Comparison of ENCODE assay signal across 9 mouse cellular contexts in genomic region chr12:86973216-86973615, GRCm38 (mm10). TPM values are rescaled to one million over a fixed set of nuclear protein-coding genes. Genes with fewer than 3 reads are reported as not detected.
DNase-seq lines count a peak whose midpoint lies in the region; TF ChIP-seq lines count a peak whose summit lies in the region.
"Had no signal": no experiment of that assay in that cellular context is flagged by ENCODE, and none has a peak within 500 bp of the region (broad histone marks: within the 10 kb centered on the region; RNA-seq: fewer than 3 reads in every experiment).

No protein-coding gene starts in this region.

- WGBS in olfactory bulb, adult 2 months, result 10% methylated on average over 7 of the region's 7 CpGs

- no peak overlapping the region for H3K4me3 ChIP-seq in gastrocnemius, adult 2 months
- H3K4me3 ChIP-seq in olfactory bulb, adult 2 months (ENCODE audit: insufficient read depth, low read depth, low read length), result no peak overlapping the region

- intact Hi-C loops in gastrocnemius, adult 2 months (cut with DNase I), result no loop called here
- intact Hi-C loops in heart, postnatal 36 days (cut with DNase I), result no loop called here
- intact Hi-C loops in left cerebral cortex, postnatal 25 days (cut with DNase I), result no loop called here

- peak; percentile 48 for DNase-seq in gastrocnemius, adult 2 months
- DNase-seq in gastrocnemius, adult 18-20 months (ENCODE audit: low spot score), result no peak
- peak; percentile 46 for DNase-seq in 416B (ENCODE audit: low read depth)
- peak; percentile 98 for DNase-seq in cerebellum, adult 9-10 months
- peak; percentile 36 to 41 for DNase-seq in heart, postnatal 36 days
- peak; percentile 59 to 70 for DNase-seq in left cerebral cortex, postnatal 25 days (ENCODE audit: low spot score in 2 of 2)
- no peak for DNase-seq in thymus, postnatal 36 days

- H3K27ac ChIP-seq in gastrocnemius, adult 2 months, result peak overlapping the region; percentile 40; the same call in 1 of the 2 replicates
- peak overlapping the region; percentile 29; the same call in 1 of the 2 replicates for H3K27ac ChIP-seq in olfactory bulb, adult 2 months (ENCODE audit: insufficient read depth, low read depth, low read length)
- H3K27ac ChIP-seq: liver, embryonic 14.5 days had no signal

- TF ChIP-seq POLR2A in olfactory bulb, adult 2 months (IDR thresholded peaks at IDR 0.05; ENCODE audit: insufficient read depth, low read depth, low read length), result no peak

- no peak for TF ChIP-seq CTCF in gastrocnemius, adult 2 months (IDR thresholded peaks at IDR 0.05)
- TF ChIP-seq CTCF in olfactory bulb, adult 2 months (IDR thresholded peaks at IDR 0.05; ENCODE audit: insufficient read depth, low read depth, low read length), result no peak

- H3K4me1 ChIP-seq in olfactory bulb, adult 2 months (ENCODE audit: control insufficient read depth, insufficient read depth, low read length), result peaks cover 52% of the 10 kb centered on the region

RNA-seq across cellular contexts. Expression of gene Zdhhc22, which starts 17.0 kb away (rescaled TPM):
- not detected for total RNA-seq in gastrocnemius, adult 2 months (2021)
- total RNA-seq in gastrocnemius, adult 18-20 months (2021), result not detected
- total RNA-seq in heart, postnatal 36 days (2021), result not detected
- 10 to 100 TPM; 51.9 to 54.0 TPM for total RNA-seq in left cerebral cortex, postnatal 25 days (2021)
- polyA plus RNA-seq in olfactory bulb, adult 2 months (2012; ENCODE audit: insufficient read depth, insufficient read length, low replicate concordance, missing spikeins), result not detected in 2 replicates
- polyA plus RNA-seq: liver, embryonic 14.5 days had no signal

RNA-seq across cellular contexts. Expression of gene Cipc, which starts 26.4 kb away (rescaled TPM):
- 10 to 100 TPM; 32.2 to 33.8 TPM for total RNA-seq in gastrocnemius, adult 2 months (2021)
- 10 to 100 TPM; 30.9 to 34.6 TPM for total RNA-seq in gastrocnemius, adult 18-20 months (2021)
- 10 to 100 TPM; 46.4 to 48.4 TPM for total RNA-seq in heart, postnatal 36 days (2021)
- total RNA-seq in left cerebral cortex, postnatal 25 days (2021), result 10 to 100 TPM; 79.9 to 87.8 TPM
- polyA plus RNA-seq in olfactory bulb, adult 2 months (2012; ENCODE audit: insufficient read depth, insufficient read length, low replicate concordance, missing spikeins), result 112 TPM in 1 of 2 replicates, not detected in the other

RNA-seq across cellular contexts. Expression of gene Tmem63c, which starts 47.9 kb away (rescaled TPM):
- not detected for total RNA-seq in gastrocnemius, adult 2 months (2021)
- total RNA-seq in gastrocnemius, adult 18-20 months (2021), result not detected
- under 1 TPM in 1 of 2 experiments, not detected in 1; 0.25 TPM for total RNA-seq in heart, postnatal 36 days (2021)
- total RNA-seq in left cerebral cortex, postnatal 25 days (2021), result 10 to 100 TPM; 42.0 to 45.8 TPM
- not detected in 2 replicates for polyA plus RNA-seq in olfactory bulb, adult 2 months (2012; ENCODE audit: insufficient read depth, insufficient read length, low replicate concordance, missing spikeins)
- polyA plus RNA-seq: liver, embryonic 14.5 days had no signal

Comparison
In these comparisons a context has a peak if more than half of its experiments do, and no peak if none do; other contexts are left out.
1. DNase-seq: peak in gastrocnemius, adult 2 months (single experiment), 416B (single experiment), cerebellum, adult 9-10 months (single experiment), heart, postnatal 36 days (2 of 2) and left cerebral cortex, postnatal 25 days (2 of 2); none in gastrocnemius, adult 18-20 months (single experiment) and thymus, postnatal 36 days (0 of 2).
2. RNA of gene Zdhhc22, which starts 17.0 kb away (total RNA-seq): 51.9 to 54.0 TPM in left cerebral cortex, postnatal 25 days; not detected in gastrocnemius, adult 2 months, not detected in gastrocnemius, adult 18-20 months and not detected in heart, postnatal 36 days; every median in the first group is over 10 times any median in the second.
3. RNA of gene Tmem63c, which starts 47.9 kb away (total RNA-seq): 42.0 to 45.8 TPM in left cerebral cortex, postnatal 25 days; 0.25 TPM in heart, postnatal 36 days, not detected in gastrocnemius, adult 18-20 months and not detected in gastrocnemius, adult 2 months; every median in the first group is over 10 times any median in the second.